Mouse (Mus musculus): ENCODE data around the gene Eva1a. TPM values are rescaled to one million over a fixed set of nuclear protein-coding genes. Genes with fewer than 3 reads are reported as not detected.

Gene Eva1a
- total RNA-seq (2021) = under 1 TPM; 0.64 to 0.67 TPM
- long read RNA-seq, experiment 1 = 0 reads
- long read RNA-seq, experiment 2, partial matches to known transcripts = 0 of 1 reads
- long read RNA-seq, experiment 2, other reads (novel, unspliced or antisense) = 0 of 1 reads

- DNase-seq = no peak
- intact Hi-C loops (cut with DNase I) = loop anchor here (2.0 kb wide), 1 partner anchor 54 kb away; no protein-coding TSS in a partner anchor
These were observed at the start of gene Eva1a for GRCm38 (mm10) chr6:82040834-82041487. TSS of gene Eva1a (plus strand) at chr6:82041043.

DNA sequence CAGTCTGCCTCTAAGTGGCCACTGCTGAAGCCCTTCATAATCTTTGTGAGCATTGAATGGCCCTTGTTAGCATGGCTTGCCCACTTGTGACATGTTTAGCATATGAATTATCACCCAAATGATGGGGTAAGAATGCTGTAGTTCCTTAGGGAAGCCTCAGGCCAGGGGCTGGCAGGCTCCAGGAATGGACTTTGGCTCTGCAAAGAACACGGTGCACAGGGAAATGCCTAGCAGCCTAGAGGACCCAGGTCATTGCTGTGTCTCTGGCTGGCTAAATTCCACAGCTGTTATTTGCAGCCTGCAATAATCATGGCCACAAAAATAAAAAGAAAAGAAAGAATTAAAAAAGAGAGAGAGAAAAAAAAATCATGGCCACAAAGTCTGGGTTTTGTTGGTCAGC, 28.5 kb upstream of the Eva1a start:
- no peak for DNase-seq
- intact Hi-C loops (cut with DNase I) = no loop called here

DNA sequence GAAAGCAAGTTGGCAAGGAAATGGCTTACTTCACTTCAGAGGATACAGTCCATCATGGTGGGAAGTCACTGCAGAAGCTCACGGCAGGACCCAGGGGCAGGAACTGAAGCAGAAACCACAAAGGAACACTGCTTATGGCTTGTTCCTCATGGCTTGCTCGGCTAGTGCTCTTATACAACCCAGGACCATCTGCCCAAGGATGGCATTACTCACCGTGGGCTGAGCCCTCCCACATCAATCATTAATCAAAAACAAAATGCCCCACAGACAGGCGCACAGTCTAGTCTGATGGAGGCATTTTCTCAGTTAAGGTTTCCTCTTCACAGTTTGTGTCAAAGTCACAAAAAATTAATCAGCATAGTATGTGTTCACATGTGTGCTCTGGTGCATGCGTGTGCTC, 19.8 kb upstream of the Eva1a start:
- no peak for DNase-seq
- intact Hi-C loops (cut with DNase I) = no loop called here

GRCm38 (mm10) chr6:82021494-82021893, 19.3 kb upstream of the Eva1a start:
- DNase-seq = no peak
- intact Hi-C loops (cut with DNase I) = no loop called here

GRCm38 (mm10) chr6:82029611-82030510, 11.0 kb upstream of the Eva1a start:
- DNase-seq = no peak
- intact Hi-C loops (cut with DNase I) = no loop called here

DNA sequence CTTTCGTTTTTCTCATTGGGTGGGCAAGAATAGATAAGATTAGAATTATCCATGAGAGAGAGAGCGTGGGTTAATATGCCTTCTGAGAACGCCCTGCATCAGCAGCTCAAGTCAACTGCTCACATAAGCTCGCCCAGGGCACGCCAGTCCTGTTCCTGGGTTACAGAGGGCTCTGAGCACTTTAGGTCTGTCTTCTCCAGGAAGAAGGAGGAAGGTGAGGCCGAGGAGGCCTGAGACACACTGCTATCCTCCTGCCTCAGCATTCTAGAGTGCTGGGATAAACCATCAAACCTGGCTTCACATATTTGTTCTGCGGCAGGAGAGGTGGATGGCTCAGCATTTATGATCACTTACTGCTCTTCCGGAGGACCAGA, 10.3 kb upstream of the Eva1a start:
- intact Hi-C loops (cut with DNase I) = no loop called here

GRCm38 (mm10) chr6:82037211-82037610, 3.6 kb upstream of the Eva1a start:
- intact Hi-C loops (cut with DNase I) = no loop called here
- DNase-seq = no peak

More for the DNA sequence above, 10.3 kb upstream of the Eva1a start:
- DNase-seq = no peak

- DNase-seq = no peak
- intact Hi-C loops (cut with DNase I) = no loop called here
These were observed 1.6 kb upstream of the Eva1a start for GRCm38 (mm10) chr6:82039193-82039592.

DNA sequence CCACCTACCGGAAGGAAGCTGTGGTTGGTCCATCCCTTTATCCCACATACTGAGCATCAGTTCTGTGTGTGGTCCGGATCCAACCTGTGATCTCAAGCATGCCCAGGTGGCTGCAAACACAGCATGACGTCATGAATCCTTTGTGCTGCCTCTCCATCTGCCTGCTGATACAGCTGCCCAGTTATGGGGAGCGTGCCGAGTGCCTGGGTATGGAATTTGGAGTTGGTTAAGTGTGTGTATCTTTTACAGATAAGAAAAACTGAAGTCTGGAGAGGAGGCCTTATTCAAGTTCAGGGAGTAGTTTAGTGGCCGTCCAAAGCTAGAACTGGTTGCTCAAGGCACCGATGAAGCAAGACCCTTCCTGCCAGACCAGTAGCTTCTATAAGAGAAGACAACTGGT, 875 bp upstream of the Eva1a start:
- intact Hi-C loops (cut with DNase I) = loop anchor here (2.0 kb wide), 1 partner anchor 53 kb away; no protein-coding TSS in a partner anchor
- DNase-seq = no peak

DNA sequence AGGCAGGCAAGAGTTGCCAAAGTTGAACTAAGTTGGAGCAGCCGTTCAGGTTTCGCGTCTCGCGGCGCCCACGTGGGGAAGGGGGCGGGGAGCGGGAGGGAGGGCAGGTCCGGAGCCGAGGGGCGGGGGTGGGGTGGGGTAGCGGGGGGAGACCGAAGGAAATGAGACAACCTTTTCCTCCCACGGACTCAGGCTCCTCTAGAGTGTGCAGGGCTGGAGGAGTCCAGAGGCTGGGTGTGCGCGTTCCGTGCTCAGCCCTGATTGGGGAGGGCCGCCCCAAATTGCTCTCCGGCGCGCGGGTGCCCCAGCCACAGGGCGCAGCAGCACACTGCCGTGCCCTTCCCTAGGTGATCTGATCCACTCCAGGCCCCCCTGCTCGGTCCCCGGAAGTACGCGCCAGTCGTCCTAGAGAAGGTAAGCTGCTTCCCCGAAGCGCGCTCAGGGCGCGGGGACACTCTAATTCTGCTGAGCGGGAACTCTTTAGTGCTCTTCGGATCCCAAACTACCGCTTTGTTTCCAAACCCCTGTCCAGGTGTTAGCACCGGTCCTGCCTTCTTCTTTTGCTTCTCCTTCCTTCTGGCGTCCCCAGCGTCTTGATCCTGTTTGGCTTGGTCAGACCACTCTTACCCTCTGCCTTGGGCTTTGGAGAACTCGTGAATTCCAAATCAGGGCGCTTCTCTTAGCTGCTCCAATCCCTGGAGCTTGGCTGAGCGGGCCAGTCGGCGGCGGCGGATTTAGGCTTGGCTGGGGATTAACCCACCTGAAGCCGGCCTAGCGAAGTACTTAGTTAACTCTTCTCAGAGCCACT, 849 bp downstream of the Eva1a start:
- intact Hi-C loops (cut with DNase I) = loop anchor here (2.0 kb wide), 1 partner anchor 55 kb away; no protein-coding TSS in a partner anchor
- no peak for DNase-seq

- no peak for DNase-seq
- intact Hi-C loops (cut with DNase I) = no loop called here
These were observed 1.7 kb downstream of the Eva1a start for GRCm38 (mm10) chr6:82042296-82043125.

- no peak for DNase-seq
- intact Hi-C loops (cut with DNase I) = no loop called here
These were observed 2.8 kb downstream of the Eva1a start for GRCm38 (mm10) chr6:82043634-82044033.

DNA sequence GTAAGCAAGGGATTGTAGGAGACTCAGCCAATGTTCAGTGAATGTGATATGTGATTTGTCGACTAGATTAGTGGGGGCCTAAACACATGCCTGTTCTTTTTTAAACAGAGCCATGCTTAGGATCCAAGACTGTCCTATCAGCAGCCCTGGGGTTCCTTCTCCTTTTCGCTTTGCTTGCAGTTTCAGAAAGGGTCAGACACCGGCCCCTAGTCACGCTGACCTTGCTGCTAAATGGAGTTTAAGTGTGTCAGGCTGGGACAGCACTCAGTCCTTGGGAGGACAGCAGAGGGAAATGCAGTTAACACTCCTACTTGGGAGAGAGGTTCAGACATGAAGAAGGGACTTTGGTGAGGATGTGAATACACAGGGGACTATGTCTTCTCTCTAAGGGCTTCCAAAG, 3.7 kb downstream of the Eva1a start:
- DNase-seq = no peak
- intact Hi-C loops (cut with DNase I) = no loop called here

DNA sequence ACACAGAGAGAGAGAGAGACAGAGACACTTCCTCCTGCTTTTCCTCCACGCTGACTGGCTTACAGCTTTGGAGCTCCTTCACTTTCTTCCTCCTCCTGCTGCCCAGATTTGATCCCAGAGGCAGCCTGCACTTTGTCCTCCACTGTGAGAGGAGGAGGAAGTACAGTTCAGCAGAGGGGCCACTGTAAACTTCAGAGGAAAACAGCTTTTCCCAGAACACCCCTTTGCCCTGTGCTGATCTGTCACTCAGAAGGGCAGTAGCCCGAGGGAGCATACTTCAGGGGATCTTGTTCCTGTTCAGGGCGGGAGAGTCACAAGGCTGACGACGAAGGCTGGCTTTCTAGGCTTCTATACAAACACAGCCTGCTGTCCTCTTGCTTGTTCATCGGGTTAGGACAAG, 7.1 kb downstream of the Eva1a start:
- DNase-seq = no peak
- intact Hi-C loops (cut with DNase I) = no loop called here

DNA sequence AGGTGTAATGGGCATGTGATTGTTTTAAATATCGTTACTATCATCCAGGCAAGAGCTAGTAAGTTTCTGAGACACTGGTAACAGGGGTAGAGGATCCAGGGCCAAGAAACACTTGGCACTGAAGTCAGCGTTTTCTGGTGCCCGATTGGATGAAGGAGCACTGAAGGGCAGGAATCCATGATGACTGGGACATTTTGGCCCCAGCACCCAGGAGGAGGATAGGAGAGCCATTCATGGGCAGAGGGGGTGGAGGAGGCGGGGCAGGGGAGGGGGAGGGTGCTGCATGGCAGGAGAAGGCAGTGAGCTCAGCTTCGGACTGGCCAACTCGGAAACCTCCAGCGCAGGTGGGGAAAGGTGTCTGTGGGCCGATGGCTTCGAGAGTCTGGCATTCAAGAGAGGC, 9.4 kb downstream of the Eva1a start:
- DNase-seq = no peak
- intact Hi-C loops (cut with DNase I) = no loop called here

DNA sequence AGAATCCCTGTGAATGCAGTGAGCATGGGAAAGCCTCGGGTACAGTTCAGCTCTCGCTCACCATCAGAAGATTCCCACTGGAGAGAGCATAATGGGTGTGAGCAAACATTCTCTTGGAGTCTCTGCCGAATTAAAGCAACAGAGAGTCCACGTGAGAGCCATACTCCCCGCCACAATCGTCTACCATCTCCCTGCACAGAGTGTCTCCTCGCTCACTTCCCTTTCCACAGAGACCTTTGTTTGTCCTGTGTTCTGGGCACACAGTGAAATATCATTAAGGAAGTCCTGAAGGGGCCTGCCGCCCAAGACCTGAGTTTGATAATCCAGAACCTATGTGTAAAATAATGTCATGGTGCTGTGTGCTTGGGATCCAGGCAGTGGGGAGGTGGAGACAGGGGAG, 10.7 kb downstream of the Eva1a start:
- no peak for DNase-seq
- intact Hi-C loops (cut with DNase I) = no loop called here

GRCm38 (mm10) chr6:82052047-82052725, 11.3 kb downstream of the Eva1a start:
- DNase-seq = no peak
- intact Hi-C loops (cut with DNase I) = no loop called here

DNA sequence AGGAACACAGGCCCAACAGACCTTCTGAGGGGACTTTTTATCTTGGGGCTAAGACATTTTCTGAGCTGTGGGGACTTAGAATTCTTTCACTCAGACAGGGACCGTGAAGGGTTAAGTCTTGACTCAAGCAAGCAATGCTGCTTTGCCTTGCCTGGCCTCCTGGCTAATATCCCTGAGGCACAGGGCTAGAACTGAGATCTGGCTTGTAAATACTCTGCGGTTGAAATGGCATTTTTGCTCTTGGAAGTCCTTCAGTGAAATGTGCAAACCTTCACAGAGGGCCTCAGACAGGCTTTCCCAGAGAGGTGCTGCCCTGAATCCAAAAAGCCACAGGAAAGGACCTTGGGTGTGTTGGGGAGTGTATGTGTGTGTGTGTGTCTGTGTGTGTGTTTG, 11.9 kb downstream of the Eva1a start:
- intact Hi-C loops (cut with DNase I) = no loop called here
- no peak for DNase-seq

DNA sequence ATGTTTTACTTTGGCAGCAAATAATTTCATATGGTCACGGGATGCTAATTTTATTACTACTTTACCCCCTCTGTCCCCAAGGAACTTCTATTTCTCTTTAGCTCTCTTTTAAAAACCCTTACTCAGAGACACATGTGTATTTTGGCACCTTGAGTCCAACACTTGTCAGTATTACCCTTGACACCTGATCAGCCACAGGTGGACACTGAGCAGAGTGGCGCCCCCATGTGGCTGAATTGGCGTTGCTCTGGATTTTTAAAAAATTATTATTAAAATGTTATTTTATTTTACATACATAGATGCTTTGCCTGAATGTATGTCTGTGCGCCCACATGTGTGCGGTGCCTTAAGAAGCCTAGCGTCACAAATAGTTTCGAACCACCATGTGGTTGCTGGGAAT, 14.0 kb downstream of the Eva1a start:
- intact Hi-C loops (cut with DNase I) = no loop called here
- no peak for DNase-seq

Data from gastrocnemius, postnatal 36 days (tissue).